Mouse (Mus musculus) liver, embryonic 13.5 days (tissue): ENCODE results near the gene 2210016L21Rik. TPM values are rescaled to one million over a fixed set of nuclear protein-coding genes. Genes with fewer than 3 reads are reported as not detected.
A peak's percentile ranks its signal among the peaks of the same experiment; 100 is the strongest.

ENCODE experiments used
- ATAC-seq: fragments of 200-750 bp; cut with Nextera tagmentation; 2 replicates; pipeline ENCODE4 v1.8.0; 2017; ENCODE audit warnings: low read depth, mild to moderate bottlenecking, moderate number of reproducible peaks, moderate library complexity
- DNase-seq: peaks from one replicate; pipeline ENCODE4 v3.0.0; 2022
- H3K27ac ChIP-seq: fragments of 300-500 bp; sonication (generic); 2 replicates; pipeline ENCODE4 v1.5.1; 2015; ENCODE audit warnings: moderate library complexity, mild to moderate bottlenecking, inconsistent platforms
- H3K27me3 ChIP-seq: fragments of 300-500 bp; sonication (generic); 2 replicates; pipeline ENCODE4 v1.6.1; 2015; ENCODE audit warnings: mild to moderate bottlenecking, inconsistent platforms
- H3K36me3 ChIP-seq: fragments of 300-500 bp; sonication (generic); 2 replicates; pipeline ENCODE4 v1.6.1; 2015; ENCODE audit warnings: mild to moderate bottlenecking, inconsistent platforms
- H3K4me1 ChIP-seq: fragments of 300-500 bp; sonication (generic); replicated peaks from 2 replicates; pipeline ENCODE4 v1.6.1; 2015; ENCODE audit warnings: inconsistent platforms
- H3K4me2 ChIP-seq: fragments of 300-500 bp; sonication (generic); 2 replicates; pipeline ENCODE4 v1.6.1; 2015; ENCODE audit warnings: inconsistent platforms, mild to moderate bottlenecking, moderate library complexity
- H3K4me3 ChIP-seq: fragments of 300-500 bp; sonication (generic); replicated peaks from 2 replicates; pipeline ENCODE4 v1.5.1; 2015; ENCODE audit warnings: mild to moderate bottlenecking, inconsistent platforms
- H3K9ac ChIP-seq: fragments of 300-500 bp; sonication (generic); 2 replicates; pipeline ENCODE4 v1.6.1; 2015; ENCODE audit warnings: mild to moderate bottlenecking, inconsistent platforms
- H3K9me3 ChIP-seq: fragments of 300-500 bp; sonication (generic); replicated peaks from 2 replicates; pipeline ENCODE4 v1.6.1; 2016; ENCODE audit warnings: inconsistent platforms
- WGBS: fragments of 180-500 bp; shearing (Covaris S2); methylation state at CpG from one replicate; pipeline ENCODE4 v1.1.7; 2015; ENCODE audit not compliant: insufficient replicate concordance; 5-methylcytosine and 5-hydroxymethylcytosine counted together
- polyA plus RNA-seq: library from polyadenylated mRNA; unstranded; fragments of >200 nt; fragmentation: Nextera tagmentation; extraction: Ambion mirVana; gene quantifications from 2 replicates; pipeline ENCODE4 v1.2.1, GENCODE M21; 2015

2210016L21Rik gene
- polyA plus RNA-seq, 1 experiment from 2014 or later = 22.2 TPM

DNA sequence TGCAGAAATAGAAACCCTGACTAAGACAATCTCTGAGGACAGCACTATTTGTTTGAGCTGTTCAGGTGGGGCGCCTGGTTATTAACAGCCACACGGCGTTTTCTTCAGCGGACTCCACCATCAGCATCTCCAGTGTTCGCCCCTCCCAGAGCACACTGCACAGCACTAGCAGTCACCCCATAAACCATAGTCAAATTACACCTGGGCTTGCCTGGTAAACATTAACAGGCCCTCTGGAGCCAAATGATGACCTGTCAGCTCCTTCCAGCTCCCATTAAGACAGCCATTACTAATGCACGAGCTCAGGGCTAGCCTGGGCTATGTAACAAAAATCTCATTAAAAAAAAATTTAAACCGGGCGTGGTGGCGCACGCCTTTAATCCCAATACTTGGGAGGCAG lies 3.1 kb downstream of the 2210016L21Rik start:
- H3K27ac ChIP-seq = no peak overlapping the region
- peaks cover 41% of the 10 kb centered on the region for H3K36me3 ChIP-seq
- no peak overlapping the region for H3K4me2 ChIP-seq
- ATAC-seq (no peak), DNase-seq (no peak)
- no peaks in the 10 kb centered on the region for H3K27me3 ChIP-seq
- no peak overlapping the region for H3K9ac ChIP-seq
- H3K4me1 ChIP-seq = peaks cover 18% of the 10 kb centered on the region
- H3K9me3 ChIP-seq = no peaks in the 10 kb centered on the region
- no peak overlapping the region for H3K4me3 ChIP-seq
- 88% methylated on average over 10 of the region's 10 CpGs for WGBS

GRCm38 (mm10) chr5:114948891-114949290 lies 6.9 kb downstream of the 2210016L21Rik start:
- WGBS = 68% methylated on average over 6 of the region's 6 CpGs
- Histone ChIP-seq H3K9me3 (no peaks in the 10 kb centered on the region), H3K9ac (no peak overlapping the region), H3K36me3 (peaks cover 48% of the 10 kb centered on the region), H3K4me2 (no peak overlapping the region), H3K4me1 (peaks cover 10% of the 10 kb centered on the region; the same call in 1 of the 2 replicates), H3K27me3 (no peaks in the 10 kb centered on the region), H3K27ac (peak overlapping the region; percentile 34; the same call in 1 of the 2 replicates), H3K4me3 (no peak overlapping the region)
- ATAC-seq = no peak
- no peak for DNase-seq

- H3K27ac ChIP-seq = peak overlapping the region; percentile 34; the same call in 1 of the 2 replicates
- ATAC-seq = no peak
Observed at GRCm38 (mm10) chr5:114949316-114949715, 7.4 kb downstream of the 2210016L21Rik start.

DNA sequence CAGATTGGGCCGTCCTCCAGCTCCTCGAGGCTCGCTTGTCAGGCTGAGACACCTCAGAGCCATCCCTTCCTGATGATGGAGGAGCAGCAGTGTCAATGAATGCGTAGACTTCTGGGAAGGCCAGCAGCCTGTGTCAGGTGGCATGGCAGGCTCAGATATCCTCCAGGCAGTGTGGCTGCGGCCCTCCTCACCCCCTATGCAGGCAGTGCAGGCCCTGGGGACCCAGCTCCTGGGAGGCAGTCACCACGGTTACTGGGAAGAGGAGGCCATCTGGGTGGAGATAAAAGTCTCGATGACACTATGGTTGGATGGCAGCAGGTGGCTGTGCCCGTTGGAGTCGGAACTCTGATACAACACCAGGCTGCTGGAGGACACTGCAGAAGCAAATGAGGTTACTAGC lies 7.9 kb downstream of the 2210016L21Rik start:
- WGBS = 74% methylated on average over 9 of the region's 9 CpGs
- Histone ChIP-seq H3K4me2 (no peak overlapping the region), H3K36me3 (peaks cover 48% of the 10 kb centered on the region), H3K4me1 (peaks cover 10% of the 10 kb centered on the region; the same call in 1 of the 2 replicates), H3K9me3 (no peaks in the 10 kb centered on the region), H3K9ac (no peak overlapping the region), H3K27ac (no peak overlapping the region), H3K27me3 (no peaks in the 10 kb centered on the region), H3K4me3 (no peak overlapping the region)
- ATAC-seq = no peak
- no peak for DNase-seq

More at GRCm38 (mm10) chr5:114949316-114949715, 7.4 kb downstream of the 2210016L21Rik start:
- H3K36me3 ChIP-seq = peaks cover 48% of the 10 kb centered on the region
- H3K4me1 ChIP-seq = peaks cover 10% of the 10 kb centered on the region; the same call in 1 of the 2 replicates
- 48% methylated on average over 5 of the region's 5 CpGs for WGBS
- H3K9me3 ChIP-seq = no peaks in the 10 kb centered on the region
- H3K4me3 ChIP-seq = no peak overlapping the region
- H3K4me2 ChIP-seq = no peak overlapping the region
- H3K27me3 ChIP-seq = no peaks in the 10 kb centered on the region
- no peak overlapping the region for H3K9ac ChIP-seq
- no peak for DNase-seq

DNA sequence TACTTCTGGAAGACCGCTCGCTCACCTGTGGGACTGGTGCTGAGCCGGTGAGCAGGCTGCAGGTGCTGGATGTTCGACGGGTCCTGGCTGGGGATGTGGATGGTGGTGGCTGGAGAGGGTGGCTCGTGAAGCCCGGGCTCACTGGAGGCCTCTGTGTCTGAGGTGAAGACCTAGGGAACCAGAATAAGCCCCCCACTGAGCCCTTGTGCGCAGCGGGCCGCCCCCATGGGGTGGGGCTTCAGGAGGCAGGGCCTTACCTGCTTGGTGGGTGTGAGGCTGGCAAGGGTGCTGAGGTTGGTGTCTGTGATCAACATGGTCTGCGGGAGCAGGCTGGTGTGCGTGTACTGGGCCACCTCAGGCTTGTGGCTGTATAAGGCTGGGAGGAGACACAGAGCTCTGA lies 8.7 kb downstream of the 2210016L21Rik start:
- Histone ChIP-seq H3K27ac (no peak overlapping the region), H3K27me3 (no peaks in the 10 kb centered on the region), H3K36me3 (peaks cover 49% of the 10 kb centered on the region), H3K4me3 (no peak overlapping the region), H3K4me1 (peaks cover 10% of the 10 kb centered on the region; the same call in 1 of the 2 replicates), H3K9ac (no peak overlapping the region), H3K9me3 (no peaks in the 10 kb centered on the region), H3K4me2 (no peak overlapping the region)
- ATAC-seq (no peak), DNase-seq (no peak)
- WGBS = 69% methylated on average over 12 of the region's 12 CpGs

DNA sequence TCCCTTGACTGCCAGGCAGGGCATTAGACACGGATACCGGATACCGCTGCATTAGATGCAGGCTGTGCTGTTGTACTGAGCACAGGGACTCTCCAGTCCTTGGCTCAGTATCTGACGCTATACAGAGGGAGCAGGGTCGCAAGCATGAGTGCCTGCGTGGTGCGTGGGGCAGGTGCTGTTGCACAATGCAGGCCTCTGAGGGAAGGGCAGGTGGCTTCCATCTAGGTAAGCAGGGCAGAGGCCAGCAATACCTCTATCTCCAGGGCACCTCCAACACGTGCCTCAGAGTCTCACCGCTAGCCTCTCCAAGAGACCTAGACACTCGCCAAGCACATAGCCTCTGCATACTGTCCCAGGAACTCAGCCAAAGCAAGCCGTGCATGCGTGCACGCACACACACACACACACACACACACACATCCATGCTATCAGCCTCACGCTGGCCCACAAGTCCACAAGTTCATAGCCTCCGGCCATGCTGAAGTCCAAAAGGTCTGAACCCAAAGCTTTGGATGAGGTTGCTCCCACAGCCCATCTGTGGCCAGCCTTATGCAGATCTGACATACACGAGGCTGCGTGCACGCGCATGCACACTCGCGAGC lies 9.4 kb downstream of the 2210016L21Rik start:
- H3K4me1 ChIP-seq = peaks cover 10% of the 10 kb centered on the region; the same call in 1 of the 2 replicates
- no peak overlapping the region for H3K4me3 ChIP-seq
- no peak overlapping the region for H3K27ac ChIP-seq
- no peak for DNase-seq
- H3K4me2 ChIP-seq = no peak overlapping the region
- no peak overlapping the region for H3K9ac ChIP-seq
- no peaks in the 10 kb centered on the region for H3K27me3 ChIP-seq
- 74% methylated on average over 21 of the region's 21 CpGs for WGBS
- no peaks in the 10 kb centered on the region for H3K9me3 ChIP-seq
- ATAC-seq = peak; percentile 30
- peaks cover 42% of the 10 kb centered on the region for H3K36me3 ChIP-seq

DNA sequence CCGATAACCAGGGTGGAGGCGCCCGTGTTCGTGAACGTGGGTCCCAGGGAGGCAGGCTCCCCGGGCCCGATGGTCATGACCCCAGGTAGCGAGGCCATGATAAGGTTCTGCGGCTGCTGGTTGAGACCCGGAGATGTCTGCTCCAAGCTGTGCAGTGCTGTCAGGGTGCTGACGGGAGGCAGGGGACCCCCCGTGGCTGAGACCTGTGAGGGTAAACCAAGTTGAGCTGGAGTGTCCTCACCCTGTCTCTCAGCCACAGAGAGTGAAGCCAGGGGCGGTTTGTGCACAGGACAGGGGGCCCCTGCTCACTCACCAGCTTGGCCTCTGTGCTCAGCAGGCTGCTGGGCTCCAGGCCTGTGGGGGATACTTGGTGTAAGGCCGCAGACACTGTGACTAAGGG lies 11.4 kb downstream of the 2210016L21Rik start:
- no peak overlapping the region for H3K9ac ChIP-seq
- H3K4me1 ChIP-seq = peaks cover 10% of the 10 kb centered on the region; the same call in 1 of the 2 replicates
- no peak overlapping the region for H3K4me2 ChIP-seq
- ATAC-seq (no peak), DNase-seq (no peak)
- 81% methylated on average over 14 of the region's 14 CpGs for WGBS
- no peaks in the 10 kb centered on the region for H3K9me3 ChIP-seq
- H3K4me3 ChIP-seq = no peak overlapping the region
- no peak overlapping the region for H3K27ac ChIP-seq
- H3K36me3 ChIP-seq = peaks cover 24% of the 10 kb centered on the region; the same call in 1 of the 2 replicates
- no peaks in the 10 kb centered on the region for H3K27me3 ChIP-seq

GRCm38 (mm10) chr5:114958069-114958468 lies 16.1 kb downstream of the 2210016L21Rik start:
- H3K27ac ChIP-seq = no peak overlapping the region
- 73% methylated on average over 5 of the region's 5 CpGs for WGBS
- no peak for DNase-seq

GRCm38 (mm10) chr5:114961590-114962360 lies 19.8 kb downstream of the 2210016L21Rik start:
- Histone ChIP-seq H3K27me3 (no peaks in the 10 kb centered on the region), H3K4me2 (no peak overlapping the region), H3K9me3 (no peaks in the 10 kb centered on the region), H3K9ac (0 out of 2 replicates have a peak overlapping the region, but pooled peaks have one; percentile 17), H3K4me1 (peaks cover 21% of the 10 kb centered on the region), H3K36me3 (no peaks in the 10 kb centered on the region), H3K27ac (no peak overlapping the region), H3K4me3 (no peak overlapping the region)
- DNase-seq (no peak), ATAC-seq (no peak)
- WGBS = 61% methylated on average over 4 of the region's 4 CpGs

More at GRCm38 (mm10) chr5:114958069-114958468, 16.1 kb downstream of the 2210016L21Rik start:
- Histone ChIP-seq H3K4me1 (no peaks in the 10 kb centered on the region), H3K4me3 (no peak overlapping the region), H3K27me3 (no peaks in the 10 kb centered on the region), H3K4me2 (no peak overlapping the region), H3K9ac (no peak overlapping the region), H3K36me3 (peaks cover 5% of the 10 kb centered on the region; the same call in 1 of the 2 replicates), H3K9me3 (no peaks in the 10 kb centered on the region)
- no peak for ATAC-seq

GRCm38 (mm10) chr5:114964315-114964966 lies 22.5 kb downstream of the 2210016L21Rik start:
- DNase-seq = no peak
- Histone ChIP-seq H3K4me2 (peak overlapping the region; percentile 44), H3K27me3 (peaks cover 20% of the 10 kb centered on the region), H3K4me3 (peak overlapping the region; percentile 23), H3K9me3 (no peaks in the 10 kb centered on the region), H3K9ac (no peak overlapping the region), H3K27ac (peak overlapping the region; percentile 67), H3K4me1 (peaks cover 24% of the 10 kb centered on the region), H3K36me3 (no peaks in the 10 kb centered on the region)
- ATAC-seq = peak; percentile 72
- WGBS = 41% methylated on average over 7 of the region's 7 CpGs
